Mouse (Mus musculus): Measurements from ENCODE around the gene Olfr1219. TPM values are rescaled to one million over a fixed set of nuclear protein-coding genes. Genes with fewer than 3 reads are reported as not detected.

The Olfr1219 gene
- total RNA-seq (2017), result not detected in 3 replicates

GRCm38 (mm10) chr2:89083413-89083812 lies at the start of gene Olfr1219:
Olfr1219 (minus strand) TSS chr2:89083513.
- ATAC-seq (replicated peaks; ENCODE audit: insufficient number of reproducible peaks, low FRiP score, low TSS enrichment, poor library complexity, severe bottlenecking), result no peak

- no peak for ATAC-seq (replicated peaks; ENCODE audit: insufficient number of reproducible peaks, low FRiP score, low TSS enrichment, poor library complexity, severe bottlenecking)
Measured at GRCm38 (mm10) chr2:89132954-89133353, 49.6 kb upstream of the Olfr1219 start, which contains the start of gene Olfr1222. Olfr1222 (minus strand) TSS chr2:89133054.

GRCm38 (mm10) chr2:89117183-89117582 lies 33.9 kb upstream of the Olfr1219 start, which contains the start of gene Olfr1221:
Olfr1221 (minus strand) TSS chr2:89117283.
- no peak for ATAC-seq (replicated peaks; ENCODE audit: insufficient number of reproducible peaks, low FRiP score, low TSS enrichment, poor library complexity, severe bottlenecking)

GRCm38 (mm10) chr2:89106735-89107134 lies 23.4 kb upstream of the Olfr1219 start, which contains the start of gene Olfr1220:
Olfr1220 (minus strand) TSS chr2:89106835.
- ATAC-seq (replicated peaks; ENCODE audit: insufficient number of reproducible peaks, low FRiP score, low TSS enrichment, poor library complexity, severe bottlenecking), result no peak

GRCm38 (mm10) chr2:89105651-89106050 lies 22.3 kb upstream of the Olfr1219 start:
- ATAC-seq (replicated peaks; ENCODE audit: insufficient number of reproducible peaks, low FRiP score, low TSS enrichment, poor library complexity, severe bottlenecking), result no peak

- no peak for ATAC-seq (replicated peaks; ENCODE audit: insufficient number of reproducible peaks, low FRiP score, low TSS enrichment, poor library complexity, severe bottlenecking)
Measured at GRCm38 (mm10) chr2:89093848-89094247, 10.5 kb upstream of the Olfr1219 start.

GRCm38 (mm10) chr2:89081487-89081886 lies 1.8 kb downstream of the Olfr1219 start:
- ATAC-seq (replicated peaks; ENCODE audit: insufficient number of reproducible peaks, low FRiP score, low TSS enrichment, poor library complexity, severe bottlenecking), result no peak

- no peak for ATAC-seq (replicated peaks; ENCODE audit: insufficient number of reproducible peaks, low FRiP score, low TSS enrichment, poor library complexity, severe bottlenecking)
Measured at GRCm38 (mm10) chr2:89061087-89061486, 22.2 kb downstream of the Olfr1219 start, which contains the start of gene Olfr1218. Olfr1218 (minus strand) TSS chr2:89061187.

GRCm38 (mm10) chr2:89031965-89032364 lies 51.3 kb downstream of the Olfr1219 start, which contains the start of gene Olfr1217:
Olfr1217 (minus strand) TSS chr2:89032065.
- ATAC-seq (replicated peaks; ENCODE audit: insufficient number of reproducible peaks, low FRiP score, low TSS enrichment, poor library complexity, severe bottlenecking), result no peak

Other genes starting within 250 kb of the Olfr1219 start
- gene Olfr1204, start 234.2 kb downstream of the Olfr1219 start, total RNA-seq (2017), result not detected in 3 replicates
- gene Olfr1206, start 220.3 kb downstream of the Olfr1219 start, total RNA-seq (2017), result not detected in 3 replicates
- gene Olfr1208, start 181.2 kb downstream of the Olfr1219 start, total RNA-seq (2017), result not detected in 3 replicates
- not detected in 3 replicates for gene Olfr1209, start 168.4 kb downstream of the Olfr1219 start, total RNA-seq (2017)
- gene Olfr1211, start 145.4 kb downstream of the Olfr1219 start, total RNA-seq (2017), result 0.75 TPM in 1 of 3 replicates, not detected in the others
- not detected in 3 replicates for gene Olfr1212, start 129.5 kb downstream of the Olfr1219 start, total RNA-seq (2017)
- not detected in 3 replicates for gene Gm13762, start 103.2 kb downstream of the Olfr1219 start, total RNA-seq (2017)
- gene Olfr1214, start 90.9 kb downstream of the Olfr1219 start, total RNA-seq (2017), result not detected in 3 replicates
- gene Olfr1215, start 76.5 kb downstream of the Olfr1219 start, total RNA-seq (2017), result not detected in 3 replicates
- not detected in 3 replicates for gene Olfr1216, start 65.2 kb downstream of the Olfr1219 start, total RNA-seq (2017)
- gene Olfr1217, start 51.4 kb downstream of the Olfr1219 start, total RNA-seq (2017), result not detected in 3 replicates
- gene Olfr1218, start 22.3 kb downstream of the Olfr1219 start, total RNA-seq (2017), result not detected in 3 replicates
- not detected in 3 replicates for gene Olfr1220, start 23.3 kb upstream of the Olfr1219 start, total RNA-seq (2017)
- not detected in 3 replicates for gene Olfr1221, start 33.8 kb upstream of the Olfr1219 start, total RNA-seq (2017)
- 0.96 TPM in 1 of 3 replicates, not detected in the others for gene Olfr1222, start 49.5 kb upstream of the Olfr1219 start, total RNA-seq (2017)
- gene Olfr1223, start 68.0 kb upstream of the Olfr1219 start, total RNA-seq (2017), result not detected in 3 replicates
- gene Olfr1224-ps1, start 80.6 kb upstream of the Olfr1219 start, total RNA-seq (2017), result not detected in 3 replicates
- gene Olfr1225, start 91.2 kb upstream of the Olfr1219 start, total RNA-seq (2017), result not detected in 3 replicates
- gene Olfr1226, start 116.5 kb upstream of the Olfr1219 start, total RNA-seq (2017), result not detected in 3 replicates
- gene Olfr1228, start 170.5 kb upstream of the Olfr1219 start, total RNA-seq (2017), result 1.0 TPM in 1 of 3 replicates, not detected in the others
- gene Olfr1229, start 204.5 kb upstream of the Olfr1219 start, total RNA-seq (2017), result not detected in 3 replicates
- gene Olfr1230, start 213.8 kb upstream of the Olfr1219 start, total RNA-seq (2017), result not detected in 3 replicates
- 1.3 TPM in 1 of 3 replicates, not detected in the others for gene Olfr1231, start 223.6 kb upstream of the Olfr1219 start, total RNA-seq (2017)
- gene Olfr1232, start 246.2 kb upstream of the Olfr1219 start, total RNA-seq (2017), result not detected in 3 replicates

All from monocyte, adult 5-6 weeks (primary cell).